Mouse (Mus musculus) heart, adult 8-10 months (tissue): Measurements from ENCODE around the gene Fbxo28. TPM values are rescaled to one million over a fixed set of nuclear protein-coding genes. Genes with fewer than 3 reads are reported as not detected.
"Not testable (repeated sequence)": the region's sequence is repeated elsewhere in the genome, so short reads cannot be mapped to it uniquely, and the experiment has no call there.

Source experiments
- DNase-seq: peaks from one replicate; pipeline ENCODE4 v3.0.0; 2022; ENCODE audit warnings: low spot score
- total RNA-seq, 4 experiments: library from RNA; stranded (reverse); gene quantifications; 2 replicates each; pipeline ENCODE4 v1.2.4; 2022

Gene Fbxo28
- total RNA-seq, 4 experiments from 2014 or later: 19.8 to 23.8 (median 21.8) TPM

- DNase-seq: no peak
Observed at GRCm38 (mm10) chr1:182341993-182342392, 564 bp upstream of the Fbxo28 start.

- no peak for DNase-seq
Observed at GRCm38 (mm10) chr1:182340281-182340680, 1.1 kb downstream of the Fbxo28 start.

- DNase-seq: no peak
Observed at GRCm38 (mm10) chr1:182338961-182339565, 2.4 kb downstream of the Fbxo28 start.

GRCm38 (mm10) chr1:182333766-182334437 is 7.5 kb downstream of the Fbxo28 start:
- DNase-seq: no peak

GRCm38 (mm10) chr1:182332090-182333034 is 9.1 kb downstream of the Fbxo28 start:
- DNase-seq: no peak

GRCm38 (mm10) chr1:182325919-182326318 is 15.5 kb downstream of the Fbxo28 start:
- DNase-seq: no peak

- no peak for DNase-seq
Observed at GRCm38 (mm10) chr1:182324552-182324951, 16.9 kb downstream of the Fbxo28 start.

GRCm38 (mm10) chr1:182323139-182323538 is 18.3 kb downstream of the Fbxo28 start:
- no peak for DNase-seq

- DNase-seq: no peak
Observed at GRCm38 (mm10) chr1:182314201-182314600, 27.2 kb downstream of the Fbxo28 start.

- DNase-seq: no peak
Observed at GRCm38 (mm10) chr1:182313181-182313580, 28.2 kb downstream of the Fbxo28 start.

- DNase-seq: no peak
Observed at GRCm38 (mm10) chr1:182311376-182311775, 30.1 kb downstream of the Fbxo28 start.

GRCm38 (mm10) chr1:182310316-182310715 is 31.1 kb downstream of the Fbxo28 start:
- DNase-seq: no peak

GRCm38 (mm10) chr1:182309403-182309802 is 32.0 kb downstream of the Fbxo28 start:
- DNase-seq: no peak

GRCm38 (mm10) chr1:182302916-182303315 is 38.5 kb downstream of the Fbxo28 start:
- no peak for DNase-seq

- DNase-seq: no peak
Observed at GRCm38 (mm10) chr1:182302176-182302870, 39.1 kb downstream of the Fbxo28 start.

GRCm38 (mm10) chr1:182297821-182298220 is 43.6 kb downstream of the Fbxo28 start:
- DNase-seq: no peak

- no peak for DNase-seq
Observed at GRCm38 (mm10) chr1:182297246-182297645, 44.2 kb downstream of the Fbxo28 start.

- DNase-seq: no peak
Observed at GRCm38 (mm10) chr1:182296816-182297215, 44.6 kb downstream of the Fbxo28 start.

GRCm38 (mm10) chr1:182296141-182296540 is 45.3 kb downstream of the Fbxo28 start:
- DNase-seq: no peak

- DNase-seq: no peak
Observed at GRCm38 (mm10) chr1:182292291-182292690, 49.1 kb downstream of the Fbxo28 start.

- DNase-seq: not testable (repeated sequence)
Observed at GRCm38 (mm10) chr1:182290741-182291140, 50.7 kb downstream of the Fbxo28 start.

GRCm38 (mm10) chr1:182289781-182290180 is 51.6 kb downstream of the Fbxo28 start:
- DNase-seq: no peak
